Mouse (Mus musculus) cortical plate, adult 2 months (tissue): Measurements from ENCODE around the gene Arxes2.

Experiments
- CTCF ChIP-seq: fragments of 200-500 bp; IDR thresholded peaks from 2 replicates; pipeline ENCODE4 v1.5.1; 2011; ENCODE audit warnings: mild to moderate bottlenecking, control low read depth, low read length; ENCODE audit not compliant: insufficient read depth; ENCODE audit errors: extremely low read depth
- POLR2A ChIP-seq: fragments of 200-500 bp; IDR thresholded peaks from 2 replicates; pipeline ENCODE4 v1.6.1; 2011; ENCODE audit warnings: mild to moderate bottlenecking, low read length, control low read depth; ENCODE audit not compliant: insufficient read depth; ENCODE audit errors: extremely low read depth

GRCm38 (mm10) chrX:135963629-135964028 lies 30.0 kb upstream of the Arxes2 start:
- TF ChIP-seq CTCF (peak; percentile 19; the same call in 1 of the 2 replicates), POLR2A (no peak)
